Mouse (Mus musculus) olfactory bulb, adult 2 months (tissue): ENCODE data around the gene 2900026A02Rik.

Experiments
- CTCF ChIP-seq: fragments of 200-500 bp; IDR thresholded peaks from 2 replicates; pipeline ENCODE4 v1.5.1; 2012; ENCODE audit warnings: low read depth, mild to moderate bottlenecking, low read length, moderate library complexity; ENCODE audit not compliant: insufficient read depth
- POLR2A ChIP-seq: fragments of 200-500 bp; IDR thresholded peaks from 2 replicates; pipeline ENCODE4 v1.6.1; 2012; ENCODE audit warnings: mild to moderate bottlenecking, low read depth, low read length, moderate library complexity; ENCODE audit not compliant: insufficient read depth

DNA sequence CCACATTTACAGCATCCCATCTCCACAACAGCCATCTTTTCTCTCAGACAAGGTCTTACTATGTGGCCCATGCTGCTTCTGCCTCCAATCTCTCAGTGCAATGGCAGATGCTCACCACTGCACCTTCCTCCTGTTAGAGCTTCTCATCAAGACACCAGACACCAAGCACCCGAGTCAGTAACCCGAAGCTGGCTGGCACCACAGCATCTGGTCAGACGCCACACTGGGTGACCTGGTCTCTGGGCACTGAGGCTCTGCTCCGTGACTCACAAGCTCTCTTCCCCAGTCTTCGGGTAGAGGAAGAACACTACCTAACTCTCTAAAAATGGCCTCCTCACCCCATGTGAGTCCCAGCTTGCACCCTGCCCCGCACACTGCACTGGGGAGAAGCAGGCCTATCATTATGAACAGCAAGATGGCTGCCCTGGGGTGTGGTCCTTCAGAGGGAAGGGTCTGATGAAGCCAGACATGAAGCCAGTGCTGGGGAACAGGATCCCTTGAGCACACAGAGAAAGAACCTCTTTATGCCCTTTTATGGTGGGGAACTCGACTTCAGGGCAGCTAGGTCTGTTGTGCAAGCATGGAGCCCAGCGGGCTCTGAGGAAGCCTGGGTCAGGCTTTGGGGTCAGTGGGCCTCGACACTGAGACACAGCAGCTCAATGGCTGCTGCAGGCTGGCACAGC lies 70.0 kb downstream of the 2900026A02Rik start:
- no peak for TF ChIP-seq CTCF
- no peak for TF ChIP-seq POLR2A
